Mouse (Mus musculus) myocyte (in vitro differentiated cells): Measurements from ENCODE around the gene Hsf5. TPM values are rescaled to one million over a fixed set of nuclear protein-coding genes. Genes with fewer than 3 reads are reported as not detected.

Experiments used
- H3K27me3 ChIP-seq: one replicate; pipeline ENCODE4 v1.6.1; 2011; ENCODE audit not compliant: control insufficient read depth, insufficient read depth, insufficient read length
- H3K36me3 ChIP-seq: one replicate; pipeline ENCODE4 v1.6.1; 2011; ENCODE audit not compliant: control insufficient read depth, insufficient read depth
- H3K4me2 ChIP-seq: one replicate; pipeline ENCODE4 v1.6.1; 2011; ENCODE audit warnings: low read depth, control low read depth
- H3K4me3 ChIP-seq: one replicate; pipeline ENCODE4 v1.5.1; 2011; ENCODE audit warnings: mild to moderate bottlenecking, control low read depth, moderate library complexity
- H3K79me2 ChIP-seq: one replicate; pipeline ENCODE4 v1.6.1; 2011; ENCODE audit not compliant: control insufficient read depth, insufficient read depth
- H3ac ChIP-seq: one replicate; pipeline ENCODE4 v1.6.1; 2011; ENCODE audit not compliant: control insufficient read depth, insufficient read length
- CEBPB ChIP-seq: IDR thresholded peaks from 2 replicates; pipeline ENCODE4 v1.6.1; 2011; ENCODE audit warnings: mild to moderate bottlenecking, moderate library complexity; ENCODE audit not compliant: poor library complexity, insufficient read depth, severe bottlenecking
- E2F4 ChIP-seq: IDR thresholded peaks from one replicate; pipeline ENCODE4 v1.6.1; 2011; ENCODE audit warnings: mild to moderate bottlenecking, control low read depth, moderate library complexity; ENCODE audit not compliant: insufficient read depth
- MAX ChIP-seq: IDR thresholded peaks from one replicate; pipeline ENCODE4 v1.6.1; 2011; ENCODE audit warnings: low read depth, mild to moderate bottlenecking, control low read depth
- MYOD1 ChIP-seq, 3 experiments: IDR thresholded peaks; one replicate each; pipeline ENCODE4 v1.6.1; 2011; ENCODE audit warnings: control low read depth in 2 of 3, low read depth in 2 of 3, mild to moderate bottlenecking in 2 of 3, moderate library complexity in 1 of 3; ENCODE audit not compliant: insufficient read length in 2 of 3, control insufficient read depth in 1 of 3
- MYOG ChIP-seq, 3 experiments: IDR thresholded peaks; one replicate each; pipeline ENCODE4 v1.6.1; 2011; ENCODE audit warnings: control low read depth in 2 of 3, low read depth in 2 of 3, mild to moderate bottlenecking in 2 of 3; ENCODE audit not compliant: insufficient read length in 2 of 3, control insufficient read depth in 1 of 3, insufficient read depth in 1 of 3
- POLR2A ChIP-seq: IDR thresholded peaks from one replicate; pipeline ENCODE4 v1.6.1; 2011; ENCODE audit warnings: low read depth, mild to moderate bottlenecking, control low read depth, moderate library complexity; ENCODE audit not compliant: insufficient read length
- POLR2AphosphoS2 ChIP-seq: IDR thresholded peaks from one replicate; pipeline ENCODE4 v1.6.1; 2011; ENCODE audit warnings: low read depth, control low read depth; ENCODE audit not compliant: insufficient read length
- REST ChIP-seq: IDR thresholded peaks from one replicate; pipeline ENCODE4 v1.6.1; 2011; ENCODE audit warnings: mild to moderate bottlenecking, control low read depth, moderate library complexity; ENCODE audit not compliant: insufficient read depth, insufficient read length
- SRF ChIP-seq: IDR thresholded peaks from one replicate; pipeline ENCODE4 v1.6.1; 2011; ENCODE audit warnings: low read depth; ENCODE audit not compliant: control insufficient read depth, insufficient read length
- TCF12 ChIP-seq: IDR thresholded peaks from one replicate; pipeline ENCODE4 v1.6.1; 2011; ENCODE audit warnings: mild to moderate bottlenecking, control low read depth; ENCODE audit not compliant: poor library complexity, insufficient read depth, severe bottlenecking
- TCF3 ChIP-seq: IDR thresholded peaks from one replicate; pipeline ENCODE4 v1.6.1; 2011; ENCODE audit warnings: low read depth, control low read depth; ENCODE audit not compliant: insufficient read length
- USF1 ChIP-seq: IDR thresholded peaks from one replicate; pipeline ENCODE4 v1.6.1; 2011; ENCODE audit warnings: low read depth, mild to moderate bottlenecking, control low read depth, moderate library complexity
- polyA plus RNA-seq: library from polyadenylated mRNA; unstranded; fragments of >200 nt; fragmentation: generic; extraction: Trizol; gene quantifications from one replicate; pipeline ENCODE4 v1.2.1, GENCODE M21; 2012; ENCODE audit warnings: missing spikeins

Gene Hsf5
- polyA plus RNA-seq, 1 experiment = not detected

DNA sequence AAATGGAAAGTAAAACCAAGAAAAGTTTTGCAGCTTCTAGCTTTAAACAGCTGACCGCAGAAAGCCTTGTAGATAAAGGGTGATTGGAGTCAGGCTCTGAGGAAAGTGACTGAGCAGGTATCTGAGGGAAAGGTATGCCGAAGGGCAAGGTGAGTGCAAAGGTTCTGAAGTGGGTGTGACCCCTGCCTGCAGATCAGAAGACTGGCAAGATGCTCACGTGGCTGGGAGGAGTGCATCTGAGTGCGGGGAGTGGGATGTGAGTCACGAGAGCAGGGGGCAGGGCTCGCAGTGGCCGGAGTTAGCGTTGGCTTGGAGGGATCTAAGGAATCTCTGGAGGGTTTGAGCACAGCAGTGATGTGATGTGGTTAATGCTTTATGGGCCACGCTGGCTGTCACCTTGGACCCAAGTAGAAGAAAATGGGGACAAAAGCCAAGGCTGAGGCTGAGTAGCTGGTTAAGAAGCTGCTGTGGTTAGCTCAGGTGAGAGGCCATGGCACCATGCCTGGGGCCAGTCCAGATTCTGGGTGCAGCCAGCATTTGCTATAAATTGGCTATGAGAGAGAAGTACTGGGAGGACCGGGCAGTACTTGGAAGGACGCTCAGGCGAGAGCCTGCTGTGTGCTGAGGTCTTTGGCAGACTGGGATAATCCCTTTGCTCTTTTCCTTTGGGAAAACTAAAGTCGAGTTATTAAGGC is 17.4 kb upstream of the Hsf5 start:
- Histone ChIP-seq H3K4me2 (no peak overlapping the region), H3K36me3 (peaks cover 28% of the 10 kb centered on the region), H3K27me3 (no peaks in the 10 kb centered on the region), H3ac (no peak overlapping the region), H3K79me2 (peaks cover 10% of the 10 kb centered on the region), H3K4me3 (no peak overlapping the region)
- TF ChIP-seq SRF = no peak
- no peak for TF ChIP-seq REST
- TF ChIP-seq MYOD1 (IDR thresholded peaks at IDR 0.05; ENCODE audit: control insufficient read depth in 1 of 3, insufficient read length in 2 of 3, low read depth in 2 of 3) = no peak
- no peak for TF ChIP-seq USF1
- TF ChIP-seq TCF3 = no peak

GRCm38 (mm10) chr11:87600322-87600853 is 16.6 kb upstream of the Hsf5 start:
- no peak overlapping the region for H3K4me3 ChIP-seq
- H3K36me3 ChIP-seq = peaks cover 35% of the 10 kb centered on the region
- no peak overlapping the region for H3ac ChIP-seq
- H3K27me3 ChIP-seq = no peaks in the 10 kb centered on the region
- H3K79me2 ChIP-seq = peaks cover 10% of the 10 kb centered on the region
- TF ChIP-seq TCF3 (no peak), SRF (no peak), REST (no peak), MYOD1 (IDR thresholded peaks at IDR 0.05; ENCODE audit: control insufficient read depth in 1 of 3, insufficient read length in 2 of 3, low read depth in 2 of 3) (no peak), POLR2A (no peak), POLR2AphosphoS2 (no peak), E2F4 (no peak), MAX (no peak), TCF12 (no peak), USF1 (no peak), CEBPB (no peak), MYOG (IDR thresholded peaks at IDR 0.05; ENCODE audit: control insufficient read depth in 1 of 3, insufficient read depth in 1 of 3, insufficient read length in 2 of 3, low read depth in 2 of 3) (no peak)
- no peak overlapping the region for H3K4me2 ChIP-seq

- H3ac ChIP-seq = no peak overlapping the region
- H3K27me3 ChIP-seq = no peaks in the 10 kb centered on the region
- TF ChIP-seq MYOD1 (IDR thresholded peaks at IDR 0.05; ENCODE audit: control insufficient read depth in 1 of 3, insufficient read length in 2 of 3, low read depth in 2 of 3) (no peak), USF1 (no peak), POLR2AphosphoS2 (no peak), TCF3 (no peak), MYOG (IDR thresholded peaks at IDR 0.05; ENCODE audit: control insufficient read depth in 1 of 3, insufficient read depth in 1 of 3, insufficient read length in 2 of 3, low read depth in 2 of 3) (no peak), E2F4 (no peak)
- no peaks in the 10 kb centered on the region for H3K79me2 ChIP-seq
- H3K36me3 ChIP-seq = peaks cover 46% of the 10 kb centered on the region
- H3K4me3 ChIP-seq = no peak overlapping the region
- H3K4me2 ChIP-seq = no peak overlapping the region
Observed at GRCm38 (mm10) chr11:87602234-87602633, 14.7 kb upstream of the Hsf5 start.

GRCm38 (mm10) chr11:87603571-87603970 is 13.4 kb upstream of the Hsf5 start:
- Histone ChIP-seq H3K4me2 (no peak overlapping the region), H3K79me2 (no peaks in the 10 kb centered on the region), H3K27me3 (no peaks in the 10 kb centered on the region), H3K4me3 (no peak overlapping the region), H3K36me3 (peaks cover 51% of the 10 kb centered on the region), H3ac (no peak overlapping the region)
- TF ChIP-seq POLR2AphosphoS2 = no peak
- TF ChIP-seq TCF3 = no peak
- TF ChIP-seq POLR2A = no peak
- TF ChIP-seq TCF12 = no peak
- no peak for TF ChIP-seq USF1
- no peak for TF ChIP-seq SRF
- no peak for TF ChIP-seq CEBPB

DNA sequence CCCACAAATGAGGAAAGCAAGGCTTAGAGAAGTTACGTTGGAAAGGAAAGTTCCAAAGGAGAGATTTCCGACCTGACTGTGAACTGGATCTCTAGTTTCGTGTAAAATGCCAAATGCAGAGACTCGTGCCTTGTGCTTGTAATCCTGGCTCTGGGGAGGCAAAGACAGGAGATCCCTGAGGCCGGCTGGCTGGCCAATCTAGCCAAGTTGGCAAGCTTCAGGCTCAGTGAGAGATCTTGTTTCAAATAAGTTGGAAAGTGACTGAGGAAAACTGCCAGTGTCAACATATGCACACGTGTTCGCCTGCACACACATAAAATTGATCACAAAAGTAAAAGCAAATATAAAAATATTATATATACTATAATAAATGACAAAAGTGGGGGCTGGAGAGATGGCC is 7.7 kb upstream of the Hsf5 start:
- H3K4me2 ChIP-seq = no peak overlapping the region
- H3K4me3 ChIP-seq = no peak overlapping the region
- H3K27me3 ChIP-seq = no peaks in the 10 kb centered on the region
- no peak overlapping the region for H3ac ChIP-seq
- H3K79me2 ChIP-seq = no peaks in the 10 kb centered on the region
- no peak for TF ChIP-seq TCF12
- no peak for TF ChIP-seq POLR2AphosphoS2
- TF ChIP-seq MYOD1 (IDR thresholded peaks at IDR 0.05; ENCODE audit: control insufficient read depth in 1 of 3, insufficient read length in 2 of 3, low read depth in 2 of 3) = no peak
- TF ChIP-seq E2F4 = no peak
- no peak for TF ChIP-seq USF1
- no peak for TF ChIP-seq TCF3
- H3K36me3 ChIP-seq = peaks cover 50% of the 10 kb centered on the region
